Mouse (Mus musculus) limb, embryonic 14.5 days (tissue): Measurements from ENCODE around the gene Phlda3. TPM values are rescaled to one million over a fixed set of nuclear protein-coding genes. Genes with fewer than 3 reads are reported as not detected.

Experiments
- ATAC-seq: fragments of 200-750 bp; cut with Nextera tagmentation; 2 replicates; pipeline ENCODE4 v1.8.0; 2017; ENCODE audit warnings: low read depth, moderate number of reproducible peaks, moderate TSS enrichment; ENCODE audit not compliant: low FRiP score
- DNase-seq: peaks from one replicate; pipeline ENCODE4 v3.0.0-alpha.2; 2015; ENCODE audit warnings: low spot score
- H3K27ac ChIP-seq: fragments of 300-500 bp; sonication (generic); replicated peaks from 2 replicates; pipeline ENCODE4 v1.5.1; 2014; ENCODE audit warnings: low read depth, mild to moderate bottlenecking, low read length, moderate library complexity, mixed read lengths
- H3K27me3 ChIP-seq: fragments of 300-500 bp; sonication (generic); 2 replicates; pipeline ENCODE4 v1.6.1; 2014; ENCODE audit warnings: low read length, mixed read lengths; ENCODE audit not compliant: control insufficient read depth, insufficient read depth
- H3K36me3 ChIP-seq: fragments of 300-500 bp; sonication (generic); 2 replicates; pipeline ENCODE4 v1.6.1; 2014; ENCODE audit warnings: mild to moderate bottlenecking, low read length, moderate library complexity, mixed read lengths; ENCODE audit not compliant: control insufficient read depth, insufficient read depth
- H3K4me1 ChIP-seq: fragments of 300-500 bp; sonication (generic); 2 replicates; pipeline ENCODE4 v1.6.1; 2014; ENCODE audit warnings: antibody characterized with exemption, low read length, mixed read lengths; ENCODE audit not compliant: control insufficient read depth, insufficient read depth
- H3K4me2 ChIP-seq: fragments of 300-500 bp; sonication (generic); replicated peaks from 2 replicates; pipeline ENCODE4 v1.6.1; 2014; ENCODE audit warnings: low read depth, mild to moderate bottlenecking, low read length, moderate library complexity; ENCODE audit not compliant: severe bottlenecking
- H3K4me3 ChIP-seq: fragments of 300-500 bp; sonication (generic); replicated peaks from 2 replicates; pipeline ENCODE4 v1.5.1; 2014; ENCODE audit warnings: low read length
- H3K9ac ChIP-seq: fragments of 300-500 bp; sonication (generic); 2 replicates; pipeline ENCODE4 v1.6.1; 2014; ENCODE audit warnings: mild to moderate bottlenecking, low read depth, low read length, moderate library complexity; ENCODE audit not compliant: severe bottlenecking
- H3K9me3 ChIP-seq: fragments of 300-500 bp; sonication (generic); 2 replicates; pipeline ENCODE4 v1.6.1; 2016; ENCODE audit warnings: low read length; ENCODE audit not compliant: control insufficient read depth
- POLR2A ChIP-seq: fragments of 200-500 bp; IDR thresholded peaks from 2 replicates; pipeline ENCODE4 v1.8.0; 2012; ENCODE audit warnings: inconsistent platforms, mild to moderate bottlenecking, moderate library complexity, borderline replicate concordance; ENCODE audit not compliant: insufficient read depth, insufficient read length; ENCODE audit errors: extremely low read depth
- WGBS: fragments of 180-500 bp; shearing (Covaris S2); extraction: QIAGEN DNeasy Blood & Tissue Kit; methylation state at CpG from one replicate; pipeline ENCODE4 v1.1.7; 2014; 5-methylcytosine and 5-hydroxymethylcytosine counted together
- polyA plus RNA-seq, 2 experiments: library from polyadenylated mRNA; depleted of rRNA in 1 of 2; stranded (reverse) in 1 of 2; unstranded in 1 of 2; fragments of >200 nt; fragmentation: Nextera tagmentation in 1 of 2; extraction: Ambion mirVana in 1 of 2; gene quantifications; 2 replicates each; pipeline versions ENCODE4 v1.2.1 to v1.2.3; 2012 to 2014

Gene Phlda3
- polyA plus RNA-seq, 2 experiments, result 60.6 to 87.4 TPM

DNA sequence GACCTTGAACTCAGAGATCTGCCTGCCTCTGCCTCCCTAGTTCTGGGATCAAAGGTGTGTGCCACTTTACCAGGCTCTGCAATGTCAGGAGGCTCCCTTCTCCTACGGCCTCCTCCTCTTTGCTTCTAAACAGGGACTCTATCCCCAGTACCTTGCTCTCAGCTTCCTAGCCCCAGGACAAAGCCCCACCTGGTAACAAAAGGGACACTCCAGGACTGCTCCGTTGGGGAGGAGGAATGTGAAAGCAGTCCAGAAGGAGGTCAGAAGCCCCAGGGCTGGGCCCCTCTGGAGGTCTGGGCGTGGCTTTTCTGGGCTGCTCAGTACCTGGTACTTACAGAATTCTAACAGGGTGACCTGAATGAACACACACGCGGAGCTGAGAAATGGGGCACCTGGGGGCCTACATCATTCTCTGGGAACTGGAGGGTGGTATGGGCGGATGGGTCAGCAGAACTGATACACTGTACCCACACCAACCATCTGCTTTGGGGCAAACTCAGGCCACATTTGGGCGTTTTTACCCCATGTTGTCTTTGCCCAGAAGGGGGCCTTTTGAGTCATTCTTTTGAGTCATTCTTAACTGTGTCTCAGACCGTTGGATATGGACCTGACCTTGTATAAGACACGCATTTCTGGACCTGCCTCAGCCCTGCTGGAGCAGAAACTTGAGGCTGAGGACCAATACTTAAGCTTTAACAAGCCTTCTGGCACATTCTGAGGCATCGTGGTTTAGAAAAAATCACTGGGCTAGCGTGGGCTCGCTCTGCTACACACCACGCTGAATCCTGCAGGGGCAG, 26.4 kb downstream of the Phlda3 start:
- 63% methylated on average over 13 of the region's 13 CpGs for WGBS
- no peak overlapping the region for H3K9ac ChIP-seq

DNA sequence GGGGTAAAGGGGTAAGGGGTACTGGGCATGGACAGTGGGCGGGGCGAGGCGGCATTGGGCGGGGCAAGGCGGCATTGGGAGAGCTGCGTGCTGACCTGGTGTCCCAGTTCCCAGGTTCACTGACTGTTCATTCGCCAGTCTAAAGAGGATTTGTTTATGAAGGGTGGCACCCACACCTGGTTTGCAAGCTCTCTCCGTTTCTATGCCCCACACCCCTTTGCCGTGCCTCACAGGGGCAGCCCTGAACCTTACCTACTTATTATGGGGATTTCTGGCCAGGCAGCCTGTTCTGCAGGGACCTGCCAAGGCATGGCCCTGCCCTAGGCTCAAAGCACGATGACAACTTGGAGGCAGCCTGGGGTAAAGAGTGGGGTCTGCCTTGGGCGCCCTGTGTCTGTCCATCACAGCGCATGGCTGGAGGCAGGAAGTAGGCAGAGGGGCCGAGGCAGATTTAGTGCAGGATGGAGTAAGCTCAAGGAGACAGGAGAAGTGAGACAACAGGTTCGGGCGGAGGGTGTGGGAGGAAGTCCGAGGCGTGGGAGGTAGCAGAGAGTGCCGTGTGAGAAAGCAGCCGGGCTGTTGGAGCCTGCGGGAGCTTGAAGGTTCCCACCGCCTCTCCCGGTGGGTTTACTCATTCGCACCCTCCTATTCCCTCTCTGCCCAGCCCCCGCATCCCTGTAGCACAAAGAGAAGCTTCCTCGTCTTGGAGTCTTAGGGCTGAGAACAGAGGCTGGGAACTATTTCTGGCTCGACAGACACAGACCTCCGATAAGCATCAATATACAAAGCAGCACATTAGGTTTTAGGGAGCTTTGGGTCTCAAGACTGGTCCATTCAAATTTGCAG, 27.7 kb downstream of the Phlda3 start:
- peak overlapping the region; percentile 44 for H3K4me2 ChIP-seq
- H3K4me1 ChIP-seq, result peaks cover 14% of the 10 kb centered on the region
- DNase-seq, result no peak
- WGBS, result 8% methylated on average over 21 of the region's 27 CpGs
- peak overlapping the region; percentile 28; the same call in 1 of the 2 replicates for H3K9ac ChIP-seq
- H3K4me3 ChIP-seq, result peak overlapping the region; percentile 19
- TF ChIP-seq POLR2A, result no peak
- no peaks in the 10 kb centered on the region for H3K9me3 ChIP-seq
- 0 out of 2 replicates have a peak, but pooled peaks have one; percentile 3 for ATAC-seq
- H3K36me3 ChIP-seq, result no peaks in the 10 kb centered on the region
- H3K27me3 ChIP-seq, result no peaks in the 10 kb centered on the region
- H3K27ac ChIP-seq, result no peak overlapping the region

More for the DNA sequence above, 26.4 kb downstream of the Phlda3 start:
- H3K9me3 ChIP-seq, result no peaks in the 10 kb centered on the region
- H3K4me2 ChIP-seq, result no peak overlapping the region
- TF ChIP-seq POLR2A, result no peak
- no peak overlapping the region for H3K27ac ChIP-seq
- ATAC-seq (no peak), DNase-seq (no peak)
- H3K4me1 ChIP-seq, result peaks cover 14% of the 10 kb centered on the region
- H3K4me3 ChIP-seq, result no peak overlapping the region
- H3K27me3 ChIP-seq, result no peaks in the 10 kb centered on the region
- no peaks in the 10 kb centered on the region for H3K36me3 ChIP-seq

DNA sequence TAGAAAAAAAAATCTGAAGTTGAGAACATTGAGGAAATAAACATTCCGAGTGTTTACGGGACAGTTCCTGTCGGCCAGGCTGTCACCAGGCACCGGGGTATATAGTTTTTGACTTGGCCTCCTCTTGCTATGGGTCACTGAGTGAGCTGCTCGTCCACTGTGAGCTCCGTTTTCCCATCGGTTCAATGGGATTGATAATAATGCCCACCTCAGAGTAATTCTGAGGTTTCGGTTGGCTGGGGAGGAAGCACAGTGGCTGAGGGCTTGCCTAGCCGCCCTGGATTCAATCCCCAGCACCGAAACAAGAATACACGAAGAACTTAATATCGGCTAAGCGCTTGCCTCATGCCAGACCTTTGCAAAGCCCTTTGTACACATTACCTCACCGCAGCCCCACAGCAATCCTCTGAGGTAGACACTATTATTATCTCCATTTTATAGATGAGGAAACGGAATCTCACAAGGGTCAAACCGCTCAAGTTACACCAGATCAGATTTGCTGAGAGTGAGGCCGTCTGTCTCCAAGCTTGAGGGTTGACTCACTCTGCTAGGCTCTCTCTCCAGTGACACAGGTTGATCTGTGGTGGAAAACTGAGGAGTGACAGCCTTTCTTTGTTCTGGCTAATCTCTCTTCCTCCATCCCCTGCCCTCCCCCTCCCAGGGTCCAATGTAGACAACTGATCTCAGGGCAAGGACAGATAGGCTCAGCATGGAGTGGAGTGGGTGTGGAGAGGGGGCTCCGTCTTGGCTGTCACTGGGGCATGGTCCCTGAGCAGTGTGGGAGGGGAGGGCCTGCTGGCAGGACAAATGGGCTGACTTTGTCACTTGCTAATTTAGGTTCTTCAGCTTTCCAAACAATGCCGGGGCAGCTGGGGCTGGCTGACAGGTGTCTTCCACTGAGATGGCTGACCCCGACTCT, 28.6 kb downstream of the Phlda3 start:
- DNase-seq (peak; percentile 22), ATAC-seq (peak; percentile 68)
- Histone ChIP-seq H3K4me3 (no peak overlapping the region), H3K9ac (no peak overlapping the region), H3K27ac (no peak overlapping the region), H3K4me2 (peak overlapping the region; percentile 44; the same call in 1 of the 2 replicates), H3K36me3 (no peaks in the 10 kb centered on the region), H3K4me1 (peaks cover 22% of the 10 kb centered on the region), H3K27me3 (no peaks in the 10 kb centered on the region), H3K9me3 (no peaks in the 10 kb centered on the region)
- no peak for TF ChIP-seq POLR2A
- 33% methylated on average over 20 of the region's 20 CpGs for WGBS

DNA sequence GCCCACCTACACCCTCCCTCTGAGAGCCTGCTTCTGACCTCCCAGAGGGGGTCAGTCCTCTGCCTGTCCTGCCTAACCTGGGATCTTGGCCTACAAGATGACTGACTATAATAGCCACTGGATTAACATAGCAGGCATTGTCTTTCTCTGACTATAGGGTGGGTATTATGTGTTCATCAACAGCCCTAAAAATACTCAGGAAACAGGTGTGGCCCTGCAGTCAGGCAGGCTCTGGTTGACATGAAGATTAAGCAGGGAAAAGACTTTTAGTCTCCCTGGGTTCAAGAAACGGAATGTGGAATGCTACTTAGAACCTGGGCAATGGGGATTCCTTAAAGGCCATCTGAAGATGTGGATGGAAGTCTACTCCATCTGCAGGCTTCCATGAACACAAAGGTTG, 32.6 kb downstream of the Phlda3 start:
- DNase-seq (no peak), ATAC-seq (no peak)
- Histone ChIP-seq H3K4me3 (no peak overlapping the region), H3K9ac (no peak overlapping the region), H3K27ac (no peak overlapping the region), H3K36me3 (no peaks in the 10 kb centered on the region), H3K4me1 (peaks cover 33% of the 10 kb centered on the region), H3K4me2 (no peak overlapping the region), H3K9me3 (no peaks in the 10 kb centered on the region), H3K27me3 (no peaks in the 10 kb centered on the region)
- 88% methylated on average over 1 of the region's 1 CpGs for WGBS
- no peak for TF ChIP-seq POLR2A
